Mouse (Mus musculus) kidney, postnatal 4 days (tissue): ENCODE measurements around the gene Hipk2.
"Not testable (repeated sequence)": the region's sequence is repeated elsewhere in the genome, so short reads cannot be mapped to it uniquely, and the experiment has no call there.

Source experiments
- DNase-seq, 2 experiments: peaks; one replicate each; pipeline ENCODE4 v3.0.0; 2021; ENCODE audit warnings: mixed read lengths in 2 of 2

Gene Hipk2

GRCm38 (mm10) chr6:38692556-38692955 is 183.4 kb downstream of the Hipk2 start:
- no peak for DNase-seq

- DNase-seq = no peak
Measured at GRCm38 (mm10) chr6:38691052-38691451, 184.9 kb downstream of the Hipk2 start.

- DNase-seq = no peak
Measured at GRCm38 (mm10) chr6:38690615-38691014, 185.3 kb downstream of the Hipk2 start.

GRCm38 (mm10) chr6:38688841-38689240 is 187.1 kb downstream of the Hipk2 start:
- DNase-seq = no peak

- DNase-seq = peak; percentile 65 to 72
Measured at GRCm38 (mm10) chr6:38687216-38687615, 188.7 kb downstream of the Hipk2 start.

GRCm38 (mm10) chr6:38682532-38682931 is 193.4 kb downstream of the Hipk2 start:
- no peak for DNase-seq

- no peak for DNase-seq
Measured at GRCm38 (mm10) chr6:38677629-38678028, 198.3 kb downstream of the Hipk2 start.

- peak; percentile 20 to 27 for DNase-seq
Measured at GRCm38 (mm10) chr6:38676723-38677122, 199.2 kb downstream of the Hipk2 start.

GRCm38 (mm10) chr6:38676217-38676616 is 199.7 kb downstream of the Hipk2 start:
- DNase-seq = no peak

- DNase-seq = no peak
Measured at GRCm38 (mm10) chr6:38672011-38672410, 204.0 kb downstream of the Hipk2 start.

- no peak for DNase-seq
Measured at GRCm38 (mm10) chr6:38671270-38671669, 204.7 kb downstream of the Hipk2 start.

GRCm38 (mm10) chr6:38670488-38670887 is 205.5 kb downstream of the Hipk2 start:
- not testable (repeated sequence) for DNase-seq

- DNase-seq = no peak
Measured at GRCm38 (mm10) chr6:38669580-38669979, 206.4 kb downstream of the Hipk2 start.

GRCm38 (mm10) chr6:38662714-38663615 is 213.0 kb downstream of the Hipk2 start, which contains the start of gene Clec2l:
TSS of gene Clec2l (plus strand) at chr6:38663069.
- peak; percentile 67 to 76 for DNase-seq

- no peak for DNase-seq
Measured at GRCm38 (mm10) chr6:38661626-38662025, 214.3 kb downstream of the Hipk2 start.

- DNase-seq = peak; percentile 79 to 83
Measured at GRCm38 (mm10) chr6:38650263-38650937, 225.6 kb downstream of the Hipk2 start.

GRCm38 (mm10) chr6:38649545-38649944 is 226.4 kb downstream of the Hipk2 start:
- DNase-seq = peak; percentile 33 to 46
